Mouse (Mus musculus): ENCODE data around the gene 2810004N23Rik. TPM values are rescaled to one million over a fixed set of nuclear protein-coding genes. Genes with fewer than 3 reads are reported as not detected.

Gene 2810004N23Rik
- polyA plus RNA-seq, 1 experiment from 2014 or later = 72.1 TPM

GRCm38 (mm10) chr8:124831941-124832340 lies 31.0 kb downstream of the 2810004N23Rik start:
- no peak overlapping the region for H3K27ac ChIP-seq (replicated peaks)
- no peak for DNase-seq (ENCODE audit: low spot score)
- WGBS = 86% methylated on average over 6 of the region's 6 CpGs
- no peaks in the 10 kb centered on the region for H3K9me3 ChIP-seq (replicated peaks)
- peaks cover 14% of the 10 kb centered on the region for H3K27me3 ChIP-seq (ENCODE audit: low read depth, poor library complexity, severe bottlenecking)
- no peak overlapping the region for H3K4me3 ChIP-seq
- H3K4me1 ChIP-seq = peaks cover 8% of the 10 kb centered on the region
- no peaks in the 10 kb centered on the region for H3K36me3 ChIP-seq

- no peaks in the 10 kb centered on the region for H3K9me3 ChIP-seq (replicated peaks)
- H3K4me1 ChIP-seq = peaks cover 12% of the 10 kb centered on the region
- peaks cover 19% of the 10 kb centered on the region for H3K27me3 ChIP-seq (ENCODE audit: low read depth, poor library complexity, severe bottlenecking)
- H3K4me3 ChIP-seq = no peak overlapping the region
- H3K36me3 ChIP-seq = no peaks in the 10 kb centered on the region
- WGBS = 81% methylated on average over 6 of the region's 6 CpGs
- H3K27ac ChIP-seq (replicated peaks) = no peak overlapping the region
- DNase-seq (ENCODE audit: low spot score) = no peak
Measured at GRCm38 (mm10) chr8:124831531-124831930, 31.4 kb downstream of the 2810004N23Rik start.

GRCm38 (mm10) chr8:124830050-124830449 lies 32.9 kb downstream of the 2810004N23Rik start:
- Histone ChIP-seq H3K27me3 (ENCODE audit: low read depth, poor library complexity, severe bottlenecking) (peaks cover 24% of the 10 kb centered on the region), H3K9me3 (replicated peaks) (no peaks in the 10 kb centered on the region), H3K4me1 (peaks cover 12% of the 10 kb centered on the region), H3K36me3 (no peaks in the 10 kb centered on the region), H3K27ac (replicated peaks) (no peak overlapping the region), H3K4me3 (no peak overlapping the region)
- DNase-seq (ENCODE audit: low spot score) = no peak
- WGBS = 79% methylated on average over 13 of the region's 13 CpGs

GRCm38 (mm10) chr8:124828561-124829240 lies 34.2 kb downstream of the 2810004N23Rik start:
- Histone ChIP-seq H3K36me3 (no peaks in the 10 kb centered on the region), H3K4me3 (no peak overlapping the region), H3K27me3 (ENCODE audit: low read depth, poor library complexity, severe bottlenecking) (peaks cover 24% of the 10 kb centered on the region), H3K9me3 (replicated peaks) (no peaks in the 10 kb centered on the region), H3K27ac (replicated peaks) (no peak overlapping the region), H3K4me1 (peaks cover 8% of the 10 kb centered on the region)
- no peak for DNase-seq (ENCODE audit: low spot score)
- 87% methylated on average over 24 of the region's 24 CpGs for WGBS

GRCm38 (mm10) chr8:124827387-124827786 lies 35.5 kb downstream of the 2810004N23Rik start:
- 8% methylated on average over 5 of the region's 5 CpGs for WGBS
- peaks cover 8% of the 10 kb centered on the region for H3K4me1 ChIP-seq
- peaks cover 4% of the 10 kb centered on the region; the same call in 1 of the 2 replicates for H3K36me3 ChIP-seq
- H3K4me3 ChIP-seq = no peak overlapping the region
- no peaks in the 10 kb centered on the region for H3K9me3 ChIP-seq (replicated peaks)
- DNase-seq (ENCODE audit: low spot score) = peak; percentile 66
- peaks cover 24% of the 10 kb centered on the region for H3K27me3 ChIP-seq (ENCODE audit: low read depth, poor library complexity, severe bottlenecking)
- no peak overlapping the region for H3K27ac ChIP-seq (replicated peaks)

- WGBS = 22% methylated on average over 7 of the region's 7 CpGs
- Histone ChIP-seq H3K4me1 (peaks cover 8% of the 10 kb centered on the region), H3K27me3 (ENCODE audit: low read depth, poor library complexity, severe bottlenecking) (peaks cover 24% of the 10 kb centered on the region), H3K4me3 (no peak overlapping the region), H3K36me3 (peaks cover 4% of the 10 kb centered on the region; the same call in 1 of the 2 replicates), H3K9me3 (replicated peaks) (no peaks in the 10 kb centered on the region), H3K27ac (replicated peaks) (no peak overlapping the region)
- no peak for DNase-seq (ENCODE audit: low spot score)
Measured at GRCm38 (mm10) chr8:124826658-124827057, 36.3 kb downstream of the 2810004N23Rik start.

GRCm38 (mm10) chr8:124823497-124823896 lies 39.4 kb downstream of the 2810004N23Rik start:
- Histone ChIP-seq H3K36me3 (peaks cover 4% of the 10 kb centered on the region; the same call in 1 of the 2 replicates), H3K9me3 (replicated peaks) (no peaks in the 10 kb centered on the region), H3K27me3 (ENCODE audit: low read depth, poor library complexity, severe bottlenecking) (peaks cover 19% of the 10 kb centered on the region), H3K4me3 (no peak overlapping the region), H3K27ac (replicated peaks) (no peak overlapping the region), H3K4me1 (peaks cover 8% of the 10 kb centered on the region)
- WGBS = 74% methylated on average over 6 of the region's 6 CpGs
- no peak for DNase-seq (ENCODE audit: low spot score)

- Histone ChIP-seq H3K4me1 (no peaks in the 10 kb centered on the region), H3K4me3 (no peak overlapping the region), H3K36me3 (peaks cover 6% of the 10 kb centered on the region; the same call in 1 of the 2 replicates), H3K9me3 (replicated peaks) (peaks cover 19% of the 10 kb centered on the region), H3K27me3 (ENCODE audit: low read depth, poor library complexity, severe bottlenecking) (no peaks in the 10 kb centered on the region), H3K27ac (replicated peaks) (no peak overlapping the region)
- 75% methylated on average over 11 of the region's 11 CpGs for WGBS
- no peak for DNase-seq (ENCODE audit: low spot score)
Measured at GRCm38 (mm10) chr8:124820125-124820524, 42.8 kb downstream of the 2810004N23Rik start.

- Histone ChIP-seq H3K9me3 (replicated peaks) (peaks cover 19% of the 10 kb centered on the region), H3K27ac (replicated peaks) (no peak overlapping the region), H3K27me3 (ENCODE audit: low read depth, poor library complexity, severe bottlenecking) (no peaks in the 10 kb centered on the region), H3K4me1 (no peaks in the 10 kb centered on the region), H3K4me3 (no peak overlapping the region), H3K36me3 (peaks cover 6% of the 10 kb centered on the region; the same call in 1 of the 2 replicates)
- 77% methylated on average over 6 of the region's 6 CpGs for WGBS
- DNase-seq (ENCODE audit: low spot score) = no peak
Measured at GRCm38 (mm10) chr8:124819612-124820115, 43.3 kb downstream of the 2810004N23Rik start.

- no peak overlapping the region for H3K27ac ChIP-seq (replicated peaks)
- H3K36me3 ChIP-seq = peaks cover 2% of the 10 kb centered on the region; the same call in 1 of the 2 replicates
- H3K27me3 ChIP-seq (ENCODE audit: low read depth, poor library complexity, severe bottlenecking) = no peaks in the 10 kb centered on the region
- peaks cover 19% of the 10 kb centered on the region for H3K9me3 ChIP-seq (replicated peaks)
- no peak overlapping the region for H3K4me3 ChIP-seq
- WGBS = 93% methylated on average over 3 of the region's 3 CpGs
- DNase-seq (ENCODE audit: low spot score) = no peak
- no peaks in the 10 kb centered on the region for H3K4me1 ChIP-seq
Measured at GRCm38 (mm10) chr8:124817361-124817760, 45.6 kb downstream of the 2810004N23Rik start.

GRCm38 (mm10) chr8:124816866-124817265 lies 46.1 kb downstream of the 2810004N23Rik start:
- no peaks in the 10 kb centered on the region for H3K4me1 ChIP-seq
- H3K9me3 ChIP-seq (replicated peaks) = peaks cover 19% of the 10 kb centered on the region
- 95% methylated on average over 11 of the region's 11 CpGs for WGBS
- H3K4me3 ChIP-seq = no peak overlapping the region
- DNase-seq (ENCODE audit: low spot score) = no peak
- H3K27me3 ChIP-seq (ENCODE audit: low read depth, poor library complexity, severe bottlenecking) = no peaks in the 10 kb centered on the region
- H3K27ac ChIP-seq (replicated peaks) = no peak overlapping the region
- H3K36me3 ChIP-seq = peaks cover 2% of the 10 kb centered on the region; the same call in 1 of the 2 replicates

GRCm38 (mm10) chr8:124815870-124816269 lies 47.0 kb downstream of the 2810004N23Rik start:
- Histone ChIP-seq H3K27ac (replicated peaks) (no peak overlapping the region), H3K36me3 (peaks cover 2% of the 10 kb centered on the region; the same call in 1 of the 2 replicates), H3K4me3 (no peak overlapping the region), H3K9me3 (replicated peaks) (peaks cover 19% of the 10 kb centered on the region), H3K27me3 (ENCODE audit: low read depth, poor library complexity, severe bottlenecking) (no peaks in the 10 kb centered on the region), H3K4me1 (peaks cover 5% of the 10 kb centered on the region)
- DNase-seq (ENCODE audit: low spot score) = no peak
- 95% methylated on average over 12 of the region's 12 CpGs for WGBS

GRCm38 (mm10) chr8:124813326-124813725 lies 49.6 kb downstream of the 2810004N23Rik start:
- H3K4me1 ChIP-seq = peaks cover 16% of the 10 kb centered on the region
- no peak for DNase-seq (ENCODE audit: low spot score)
- H3K27me3 ChIP-seq (ENCODE audit: low read depth, poor library complexity, severe bottlenecking) = no peaks in the 10 kb centered on the region
- H3K9me3 ChIP-seq (replicated peaks) = peaks cover 19% of the 10 kb centered on the region
- H3K4me3 ChIP-seq = no peak overlapping the region
- no peak overlapping the region for H3K27ac ChIP-seq (replicated peaks)
- WGBS = 97% methylated on average over 4 of the region's 4 CpGs
- peaks cover 2% of the 10 kb centered on the region; the same call in 1 of the 2 replicates for H3K36me3 ChIP-seq
